Mouse (Mus musculus): ENCODE measurements at regions not wholly inside any gene's neighbourhood (a gene's known extent, or its start where the extent isn't known, plus 50 kb on each side); places are given as distances from the start of the nearest gene placed in this dataset.

- Histone ChIP-seq H3K4me2 (replicated peaks; ENCODE audit: low read depth, low read length) (no peak overlapping the region), H3K36me3 (ENCODE audit: control insufficient read depth, insufficient read depth, low read length) (no peaks in the 10 kb centered on the region), H3K4me1 (ENCODE audit: control insufficient read depth, insufficient read depth, low read length) (no peaks in the 10 kb centered on the region), H3K4me3 (ENCODE audit: low read length) (no peak overlapping the region), H3K9ac (ENCODE audit: low read depth, low read length) (no peak overlapping the region), H3K27ac (ENCODE audit: low read depth, low read length) (no peak overlapping the region), H3K9me3 (ENCODE audit: control insufficient read depth, low read length) (no peaks in the 10 kb centered on the region), H3K27me3 (ENCODE audit: control insufficient read depth, insufficient read depth, low read length) (no peaks in the 10 kb centered on the region)
- WGBS: 78% methylated on average over 4 of the region's 4 CpGs
- ATAC-seq (ENCODE audit: low FRiP score, low TSS enrichment): no peak
Measured at GRCm38 (mm10) chr19:18200105-18200782, 362.8 kb upstream of the Pcsk5 start.

DNA sequence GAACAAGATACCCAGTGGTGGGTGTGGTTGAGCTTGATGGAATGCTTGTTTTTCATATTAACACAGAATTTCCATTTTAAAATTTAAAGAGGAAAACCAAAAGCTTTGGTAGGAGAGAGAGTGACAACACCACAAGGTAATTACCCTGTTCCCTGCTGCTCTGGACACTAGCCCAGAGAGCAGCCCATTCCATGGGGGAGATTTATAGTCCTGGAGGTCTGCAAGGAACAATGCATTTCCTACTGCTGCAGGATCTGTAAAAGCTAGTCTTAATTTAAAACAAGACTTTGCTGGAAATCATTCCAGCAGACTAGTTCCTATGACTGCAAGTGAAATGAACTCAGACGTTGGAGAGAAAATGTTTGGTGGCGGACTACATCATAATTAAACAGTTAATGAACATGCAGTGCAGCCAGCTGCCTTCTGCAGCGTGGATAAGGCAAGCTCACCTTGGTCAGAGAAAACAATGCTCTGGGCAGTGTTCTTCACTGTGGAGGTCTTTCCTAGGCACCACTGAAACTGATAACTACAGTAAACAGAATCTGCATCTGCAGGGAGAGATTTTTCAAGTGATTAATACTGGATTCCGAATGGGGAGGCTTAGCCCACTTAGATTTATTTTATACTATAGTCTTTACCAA is 351.8 kb upstream of the Pcsk5 start:
- peak; percentile 75; the same call in 1 of the 2 replicates for ATAC-seq (ENCODE audit: low FRiP score, low TSS enrichment)
- Histone ChIP-seq H3K27ac (ENCODE audit: low read depth, low read length) (peak overlapping the region; percentile 67; the same call in 1 of the 2 replicates), H3K4me3 (ENCODE audit: low read length) (no peak overlapping the region), H3K4me1 (ENCODE audit: control insufficient read depth, insufficient read depth, low read length) (peaks cover 21% of the 10 kb centered on the region), H3K36me3 (ENCODE audit: control insufficient read depth, insufficient read depth, low read length) (no peaks in the 10 kb centered on the region), H3K9ac (ENCODE audit: low read depth, low read length) (no peak overlapping the region), H3K4me2 (replicated peaks; ENCODE audit: low read depth, low read length) (no peak overlapping the region), H3K27me3 (ENCODE audit: control insufficient read depth, insufficient read depth, low read length) (no peaks in the 10 kb centered on the region), H3K9me3 (ENCODE audit: control insufficient read depth, low read length) (no peaks in the 10 kb centered on the region)
- WGBS: 25% methylated on average over 4 of the region's 4 CpGs

- 23% methylated on average over 9 of the region's 9 CpGs for WGBS
- Histone ChIP-seq H3K9me3 (ENCODE audit: control insufficient read depth, low read length) (no peaks in the 10 kb centered on the region), H3K9ac (ENCODE audit: low read depth, low read length) (no peak overlapping the region), H3K27me3 (ENCODE audit: control insufficient read depth, insufficient read depth, low read length) (no peaks in the 10 kb centered on the region), H3K4me3 (ENCODE audit: low read length) (no peak overlapping the region), H3K4me2 (replicated peaks; ENCODE audit: low read depth, low read length) (no peak overlapping the region), H3K27ac (ENCODE audit: low read depth, low read length) (peak overlapping the region; percentile 67; the same call in 1 of the 2 replicates), H3K36me3 (ENCODE audit: control insufficient read depth, insufficient read depth, low read length) (no peaks in the 10 kb centered on the region), H3K4me1 (ENCODE audit: control insufficient read depth, insufficient read depth, low read length) (peaks cover 21% of the 10 kb centered on the region)
- ATAC-seq (ENCODE audit: low FRiP score, low TSS enrichment): peak; percentile 72; the same call in 1 of the 2 replicates
Measured at GRCm38 (mm10) chr19:18188122-18188866, 350.9 kb upstream of the Pcsk5 start.

GRCm38 (mm10) chr19:18185767-18186554 is 348.5 kb upstream of the Pcsk5 start:
- WGBS: 78% methylated on average over 1 of the region's 1 CpGs
- Histone ChIP-seq H3K4me1 (ENCODE audit: control insufficient read depth, insufficient read depth, low read length) (peaks cover 21% of the 10 kb centered on the region), H3K4me2 (replicated peaks; ENCODE audit: low read depth, low read length) (no peak overlapping the region), H3K27ac (ENCODE audit: low read depth, low read length) (no peak overlapping the region), H3K9ac (ENCODE audit: low read depth, low read length) (no peak overlapping the region), H3K9me3 (ENCODE audit: control insufficient read depth, low read length) (no peaks in the 10 kb centered on the region), H3K27me3 (ENCODE audit: control insufficient read depth, insufficient read depth, low read length) (no peaks in the 10 kb centered on the region), H3K36me3 (ENCODE audit: control insufficient read depth, insufficient read depth, low read length) (no peaks in the 10 kb centered on the region), H3K4me3 (ENCODE audit: low read length) (no peak overlapping the region)
- no peak for ATAC-seq (ENCODE audit: low FRiP score, low TSS enrichment)

DNA sequence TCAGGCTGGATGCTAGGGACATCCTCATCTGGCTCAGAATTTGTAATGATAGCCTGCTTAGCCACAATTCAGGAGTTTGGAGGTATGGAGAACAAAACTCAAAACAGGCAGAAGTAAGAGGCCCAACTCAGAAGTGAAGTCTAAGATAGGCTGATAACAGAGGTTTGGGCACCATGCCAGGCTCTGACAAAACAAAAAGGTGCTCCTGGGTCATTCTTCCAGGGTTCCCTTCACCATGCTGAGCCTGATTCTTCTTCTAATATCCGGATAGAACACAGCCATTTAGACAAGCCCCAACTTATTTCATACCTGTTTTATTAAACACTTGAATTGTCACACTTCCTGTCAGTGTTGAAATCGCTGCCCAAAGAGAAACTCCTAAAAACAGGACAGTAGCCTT is 347.8 kb upstream of the Pcsk5 start:
- 78% methylated on average over 2 of the region's 2 CpGs for WGBS
- H3K9ac ChIP-seq (ENCODE audit: low read depth, low read length): no peak overlapping the region
- no peak overlapping the region for H3K4me3 ChIP-seq (ENCODE audit: low read length)
- ATAC-seq (ENCODE audit: low FRiP score, low TSS enrichment): no peak
- no peak overlapping the region for H3K4me2 ChIP-seq (replicated peaks; ENCODE audit: low read depth, low read length)
- peaks cover 21% of the 10 kb centered on the region for H3K4me1 ChIP-seq (ENCODE audit: control insufficient read depth, insufficient read depth, low read length)
- no peaks in the 10 kb centered on the region for H3K27me3 ChIP-seq (ENCODE audit: control insufficient read depth, insufficient read depth, low read length)
- no peak overlapping the region for H3K27ac ChIP-seq (ENCODE audit: low read depth, low read length)
- no peaks in the 10 kb centered on the region for H3K9me3 ChIP-seq (ENCODE audit: control insufficient read depth, low read length)
- no peaks in the 10 kb centered on the region for H3K36me3 ChIP-seq (ENCODE audit: control insufficient read depth, insufficient read depth, low read length)

DNA sequence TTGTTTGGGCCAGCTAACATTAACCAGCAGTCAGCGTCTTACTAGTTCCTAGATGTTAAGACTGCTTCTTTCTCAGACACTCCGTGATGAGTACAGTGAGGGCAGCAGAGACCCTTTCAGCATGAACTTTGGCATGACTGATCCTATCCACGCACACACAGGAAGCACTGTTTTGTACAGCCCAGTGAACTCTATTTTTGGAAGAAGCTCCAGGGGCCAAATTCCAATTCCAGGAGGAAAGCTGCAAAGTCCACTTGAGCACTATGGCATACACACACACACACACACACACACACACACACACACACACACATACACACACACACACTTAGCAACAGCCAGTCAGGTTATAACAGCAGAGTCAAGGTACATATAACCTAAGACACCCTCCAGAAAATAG is 338.8 kb upstream of the Pcsk5 start:
- H3K9ac ChIP-seq (ENCODE audit: low read depth, low read length): no peak overlapping the region
- H3K9me3 ChIP-seq (ENCODE audit: control insufficient read depth, low read length): no peaks in the 10 kb centered on the region
- no peak overlapping the region for H3K27ac ChIP-seq (ENCODE audit: low read depth, low read length)
- no peaks in the 10 kb centered on the region for H3K36me3 ChIP-seq (ENCODE audit: control insufficient read depth, insufficient read depth, low read length)
- no peaks in the 10 kb centered on the region for H3K27me3 ChIP-seq (ENCODE audit: control insufficient read depth, insufficient read depth, low read length)
- ATAC-seq (ENCODE audit: low FRiP score, low TSS enrichment): no peak
- 70% methylated on average over 3 of the region's 3 CpGs for WGBS
- H3K4me3 ChIP-seq (ENCODE audit: low read length): no peak overlapping the region
- H3K4me1 ChIP-seq (ENCODE audit: control insufficient read depth, insufficient read depth, low read length): no peaks in the 10 kb centered on the region
- no peak overlapping the region for H3K4me2 ChIP-seq (replicated peaks; ENCODE audit: low read depth, low read length)

- H3K4me2 ChIP-seq (replicated peaks; ENCODE audit: low read depth, low read length): no peak overlapping the region
- H3K36me3 ChIP-seq (ENCODE audit: control insufficient read depth, insufficient read depth, low read length): no peaks in the 10 kb centered on the region
- no peak overlapping the region for H3K9ac ChIP-seq (ENCODE audit: low read depth, low read length)
- no peak for ATAC-seq (ENCODE audit: low FRiP score, low TSS enrichment)
- no peaks in the 10 kb centered on the region for H3K27me3 ChIP-seq (ENCODE audit: control insufficient read depth, insufficient read depth, low read length)
- WGBS: 56% methylated on average over 3 of the region's 3 CpGs
- no peak overlapping the region for H3K27ac ChIP-seq (ENCODE audit: low read depth, low read length)
- no peaks in the 10 kb centered on the region for H3K4me1 ChIP-seq (ENCODE audit: control insufficient read depth, insufficient read depth, low read length)
- no peaks in the 10 kb centered on the region for H3K9me3 ChIP-seq (ENCODE audit: control insufficient read depth, low read length)
- no peak overlapping the region for H3K4me3 ChIP-seq (ENCODE audit: low read length)
Measured at GRCm38 (mm10) chr19:18146494-18146893, 309.1 kb upstream of the Pcsk5 start.

DNA sequence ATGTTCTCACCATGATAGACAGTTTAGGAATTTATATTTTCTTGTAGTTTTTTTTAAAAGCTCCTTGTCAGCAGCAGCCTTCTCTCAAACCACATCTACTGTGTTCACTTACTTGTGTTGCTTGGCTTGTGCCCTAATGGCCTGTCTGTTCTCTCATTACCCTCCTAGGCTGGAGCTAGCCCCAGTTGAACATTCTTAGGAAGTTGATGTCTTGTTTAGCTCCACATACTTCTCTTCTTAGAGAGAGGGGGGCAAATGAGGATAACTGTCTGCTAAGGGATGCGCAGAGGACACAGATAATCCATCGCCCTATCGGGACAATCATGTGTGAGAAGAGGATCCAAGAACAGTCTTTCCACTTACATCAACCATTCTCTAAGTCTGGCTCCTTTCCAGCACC is 293.5 kb upstream of the Pcsk5 start:
- H3K36me3 ChIP-seq (ENCODE audit: control insufficient read depth, insufficient read depth, low read length): no peaks in the 10 kb centered on the region
- H3K4me2 ChIP-seq (replicated peaks; ENCODE audit: low read depth, low read length): no peak overlapping the region
- whole genome bisulfite sequencing: 95% methylated on average over 3 of the region's 3 CpGs
- H3K9ac ChIP-seq (ENCODE audit: low read depth, low read length): no peak overlapping the region
- no peaks in the 10 kb centered on the region for H3K27me3 ChIP-seq (ENCODE audit: control insufficient read depth, insufficient read depth, low read length)
- ATAC-seq (ENCODE audit: low FRiP score, low TSS enrichment): no peak
- H3K27ac ChIP-seq (ENCODE audit: low read depth, low read length): no peak overlapping the region
- no peaks in the 10 kb centered on the region for H3K9me3 ChIP-seq (ENCODE audit: control insufficient read depth, low read length)
- no peak overlapping the region for H3K4me3 ChIP-seq (ENCODE audit: low read length)
- no peaks in the 10 kb centered on the region for H3K4me1 ChIP-seq (ENCODE audit: control insufficient read depth, insufficient read depth, low read length)
